In genomic region chr13:89256906-89257305, GRCm38 (mm10) we compare ENCODE assay signal across 26 mouse cellular contexts.
"Had no signal": no experiment of that assay in that cellular context is flagged by ENCODE, and none has a peak within 500 bp of the region (broad histone marks: within the 10 kb centered on the region; RNA-seq: fewer than 3 reads in every experiment).

No protein-coding gene starts in this region.

- H3K27me3 ChIP-seq: heart, embryonic 13.5 days; heart, embryonic 15.5 days; hindbrain, embryonic 12.5 days; hindbrain, embryonic 15.5 days; kidney, embryonic 15.5 days; limb, embryonic 13.5 days; limb, embryonic 15.5 days; liver, embryonic 12.5 days had no signal

- H3K36me3 ChIP-seq: heart, embryonic 13.5 days; heart, embryonic 15.5 days; hindbrain, embryonic 12.5 days; hindbrain, embryonic 15.5 days; kidney, embryonic 15.5 days; limb, embryonic 13.5 days; limb, embryonic 15.5 days; liver, embryonic 12.5 days had no signal

- H3K4me2 ChIP-seq: heart, embryonic 11.5 days; heart, embryonic 13.5 days; heart, embryonic 15.5 days; hindbrain, embryonic 12.5 days; hindbrain, embryonic 15.5 days; kidney, embryonic 15.5 days; limb, embryonic 13.5 days; limb, embryonic 15.5 days; liver, embryonic 12.5 days had no signal

- H3K9me3 ChIP-seq: heart, embryonic 13.5 days; heart, embryonic 15.5 days; hindbrain, embryonic 12.5 days; hindbrain, embryonic 15.5 days; kidney, embryonic 15.5 days; limb, embryonic 13.5 days; limb, embryonic 15.5 days; liver, embryonic 12.5 days had no signal

- H3K4me1 ChIP-seq: heart, embryonic 15.5 days; hindbrain, embryonic 12.5 days; hindbrain, embryonic 15.5 days; kidney, embryonic 15.5 days; limb, embryonic 13.5 days; limb, embryonic 15.5 days had no signal

- H3K9ac ChIP-seq: heart, embryonic 13.5 days; heart, embryonic 15.5 days; hindbrain, embryonic 12.5 days; hindbrain, embryonic 15.5 days; kidney, embryonic 15.5 days; limb, embryonic 13.5 days; limb, embryonic 15.5 days; liver, embryonic 12.5 days; liver, embryonic 14.5 days had no signal

- DNase-seq: gastrocnemius, adult 2 months; gastrocnemius, postnatal 10 days; gastrocnemius, postnatal 25 days; heart, adult 18-20 months; heart, postnatal 14 days; heart, postnatal 36 days; kidney, adult 11 months; kidney, adult 2 months; kidney, adult 9 months; kidney, postnatal 14 days; kidney, postnatal 36 days; layer of hippocampus, adult 9-11 months; layer of hippocampus, postnatal 36 days; left cerebral cortex, postnatal 4 days had no signal

- H3K4me3 ChIP-seq: gastrocnemius, adult 2 months; heart, embryonic 13.5 days; heart, embryonic 15.5 days; hindbrain, embryonic 12.5 days; hindbrain, embryonic 15.5 days; kidney, embryonic 15.5 days; limb, embryonic 13.5 days; limb, embryonic 15.5 days; liver, embryonic 12.5 days had no signal

- H3K27ac ChIP-seq: gastrocnemius, adult 2 months; heart, embryonic 13.5 days; heart, embryonic 15.5 days; hindbrain, embryonic 12.5 days; hindbrain, embryonic 15.5 days; hindbrain, postnatal 0 days; kidney, embryonic 15.5 days; kidney, postnatal 0 days; limb, embryonic 13.5 days; limb, embryonic 15.5 days; liver, embryonic 12.5 days; liver, embryonic 14.5 days had no signal

- ATAC-seq: hindbrain, postnatal 0 days; liver, embryonic 12.5 days had no signal
